Mouse (Mus musculus) brain, embryonic 14.5 days (tissue): ENCODE results near the gene Krt26.

Experiments used
- CTCF ChIP-seq: fragments of 200-500 bp; IDR thresholded peaks from 2 replicates; pipeline ENCODE4 v1.5.1; 2012; ENCODE audit warnings: inconsistent platforms, mild to moderate bottlenecking, moderate library complexity, borderline replicate concordance; ENCODE audit not compliant: insufficient read depth, insufficient read length; ENCODE audit errors: extremely low read depth
- POLR2A ChIP-seq: fragments of 200-500 bp; IDR thresholded peaks from 2 replicates; pipeline ENCODE4 v1.6.1; 2012; ENCODE audit warnings: mild to moderate bottlenecking, inconsistent platforms, borderline replicate concordance; ENCODE audit not compliant: poor library complexity, insufficient read depth, insufficient read length, severe bottlenecking; ENCODE audit errors: extremely low read depth

DNA sequence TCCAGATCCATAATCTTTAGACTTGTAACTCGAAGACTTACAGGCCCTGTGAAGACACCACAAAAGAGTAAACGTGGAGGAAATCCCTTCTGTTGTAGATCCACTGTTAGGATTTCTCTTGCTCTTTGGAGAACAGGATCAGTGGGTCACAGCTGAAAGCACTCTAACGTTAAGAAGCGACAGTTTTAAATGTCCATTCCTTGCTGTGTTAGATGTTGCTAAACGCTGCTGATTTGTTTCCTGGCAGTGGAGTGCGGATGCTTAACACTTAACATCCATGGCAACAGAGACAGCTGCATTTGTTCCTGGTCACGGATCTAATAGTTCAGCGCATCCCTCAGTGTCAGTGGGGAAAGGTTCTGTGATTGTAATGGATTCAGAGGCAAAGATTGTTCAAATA lies 21.2 kb downstream of the Krt26 start:
- TF ChIP-seq CTCF = no peak
- TF ChIP-seq POLR2A = no peak
